Mouse (Mus musculus): ENCODE data around the gene Adgrf4.

GRCm38 (mm10) chr17:42738794-42739193, 46.7 kb upstream of the Adgrf4 start:
- TF ChIP-seq CHD2 (IDR thresholded peaks at IDR 0.05; ENCODE audit: low read depth, low read length) = no peak
- TF ChIP-seq MAFK (IDR thresholded peaks at IDR 0.05; ENCODE audit: insufficient read depth, low read depth, low read length) = no peak

Measured in ES-E14 (cell line).